Mouse (Mus musculus): ENCODE measurements around the gene Gm4498.
"Not testable (repeated sequence)": the region's sequence is repeated elsewhere in the genome, so short reads cannot be mapped to it uniquely, and the experiment has no call there.

Gene Gm4498

DNA sequence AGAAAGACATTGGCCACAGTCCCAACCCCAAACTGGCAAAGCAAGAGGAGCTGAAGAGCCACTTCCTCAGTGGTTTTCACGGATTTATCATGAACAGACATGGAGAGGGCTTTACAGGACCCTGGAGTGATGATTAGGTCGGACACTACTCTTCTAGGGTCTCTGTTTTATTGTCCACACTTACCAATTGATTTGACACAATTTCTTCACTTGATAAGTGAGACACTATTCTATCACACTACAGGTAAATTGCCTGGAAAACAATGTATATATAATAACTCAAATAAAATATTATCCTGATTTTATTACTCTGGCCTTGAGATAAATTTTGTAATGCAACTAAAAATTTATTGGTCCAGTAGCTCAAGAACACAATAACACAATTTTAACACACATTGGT, at the start of gene Gm4498:
TSS of gene Gm4498 (minus strand) at position 101 of the 400 bp plus-strand sequence.
- DNase-seq (ENCODE audit: low spot score): not testable (repeated sequence)

DNA sequence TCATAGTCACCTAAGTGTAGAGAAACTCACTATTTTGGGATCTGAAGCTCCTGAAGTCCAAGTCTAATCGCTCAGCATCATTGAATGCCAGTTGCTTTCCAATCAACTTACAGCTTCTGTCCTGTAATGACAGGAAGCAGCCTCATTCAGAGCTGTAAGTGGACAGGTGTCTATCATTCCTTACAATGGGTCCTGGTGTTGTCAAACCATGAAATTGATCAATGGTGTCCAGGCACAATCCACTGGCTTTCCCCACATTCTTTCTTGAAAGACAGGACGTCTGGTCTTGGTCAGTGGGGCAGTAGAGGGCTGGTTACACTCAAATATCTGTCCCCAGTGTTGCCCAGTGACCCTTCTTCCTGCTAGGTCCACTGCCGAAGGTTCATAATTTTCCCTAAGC, 29.1 kb upstream of the Gm4498 start, which contains the start of gene Gm5890:
TSS of gene Gm5890 (minus strand) at position 101 of the 400 bp plus-strand sequence.
- not testable (repeated sequence) for DNase-seq (ENCODE audit: low spot score)

DNA sequence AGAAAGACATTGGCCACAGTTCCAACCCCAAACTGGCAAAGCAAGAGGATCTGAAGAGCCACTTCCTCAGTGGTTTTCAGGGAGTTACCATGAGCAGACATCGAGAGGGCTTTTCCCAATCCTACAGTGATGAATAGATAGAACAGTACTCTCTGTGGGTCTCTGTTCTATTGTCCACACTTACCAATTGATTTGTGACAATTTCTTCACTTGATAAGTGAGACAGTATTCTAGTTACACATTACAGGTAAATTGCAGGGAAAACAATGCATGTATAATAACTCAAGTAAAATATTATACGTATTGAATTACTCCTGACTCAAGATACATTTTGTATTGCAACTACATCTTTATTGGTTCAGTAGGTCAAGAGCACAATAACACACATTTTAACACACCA, 28.1 kb downstream of the Gm4498 start, which contains the start of gene Gm6164:
TSS of gene Gm6164 (minus strand) at position 101 of the 400 bp plus-strand sequence.
- DNase-seq (ENCODE audit: low spot score): not testable (repeated sequence)

DNA sequence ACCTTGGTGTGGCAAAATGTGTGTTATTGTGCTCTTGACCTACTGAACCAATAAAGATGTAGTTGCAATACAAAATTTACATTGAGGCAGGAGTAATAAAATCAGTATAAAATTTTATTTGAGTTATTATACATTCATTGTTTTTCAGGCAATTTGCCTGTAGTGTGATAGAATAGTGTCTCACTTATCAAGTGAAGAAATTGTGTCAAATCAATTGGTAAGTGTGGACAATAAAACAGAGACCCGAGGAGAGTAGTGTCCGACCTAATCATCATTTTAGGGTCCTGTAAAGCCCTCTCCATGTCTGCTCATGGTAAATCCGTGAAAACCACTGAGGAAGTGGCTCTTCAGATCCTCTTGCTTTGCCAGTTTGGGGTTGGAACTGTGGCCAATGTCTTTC, 40.2 kb downstream of the Gm4498 start, which contains the start of gene Vmn1r95:
TSS of gene Vmn1r95 (plus strand) at position 301 of the 400 bp plus-strand sequence.
- DNase-seq (ENCODE audit: low spot score): not testable (repeated sequence)

Data from urinary bladder, postnatal 10 days (tissue).